Mouse (Mus musculus): ENCODE measurements around the gene Kirrel3.
A peak's percentile ranks its signal among the peaks of the same experiment; 100 is the strongest.

The Kirrel3 gene

GRCm38 (mm10) chr9:34953420-34953819, 467.7 kb downstream of the Kirrel3 start:
- DNase-seq (ENCODE audit: low spot score): no peak

- DNase-seq (ENCODE audit: low spot score): no peak
Measured at GRCm38 (mm10) chr9:34954212-34954611, 468.5 kb downstream of the Kirrel3 start.

- no peak for DNase-seq (ENCODE audit: low spot score)
Measured at GRCm38 (mm10) chr9:34956512-34956911, 470.8 kb downstream of the Kirrel3 start.

- no peak for DNase-seq (ENCODE audit: low spot score)
Measured at GRCm38 (mm10) chr9:34957691-34958090, 472.0 kb downstream of the Kirrel3 start.

GRCm38 (mm10) chr9:34958183-34958830, 472.6 kb downstream of the Kirrel3 start:
- DNase-seq (ENCODE audit: low spot score): no peak

GRCm38 (mm10) chr9:34960736-34961135, 475.0 kb downstream of the Kirrel3 start:
- DNase-seq (ENCODE audit: low spot score): no peak

- DNase-seq (ENCODE audit: low spot score): no peak
Measured at GRCm38 (mm10) chr9:34961171-34961570, 475.5 kb downstream of the Kirrel3 start.

- no peak for DNase-seq (ENCODE audit: low spot score)
Measured at GRCm38 (mm10) chr9:34962251-34962650, 476.6 kb downstream of the Kirrel3 start.

- DNase-seq (ENCODE audit: low spot score): no peak
Measured at GRCm38 (mm10) chr9:34963593-34963992, 477.9 kb downstream of the Kirrel3 start.

GRCm38 (mm10) chr9:34964172-34965040, 478.7 kb downstream of the Kirrel3 start:
- DNase-seq (ENCODE audit: low spot score): no peak

GRCm38 (mm10) chr9:34965041-34965415, 479.3 kb downstream of the Kirrel3 start:
- DNase-seq (ENCODE audit: low spot score): no peak

- DNase-seq (ENCODE audit: low spot score): no peak
Measured at GRCm38 (mm10) chr9:34967772-34968171, 482.1 kb downstream of the Kirrel3 start.

GRCm38 (mm10) chr9:34969881-34970490, 484.3 kb downstream of the Kirrel3 start:
- no peak for DNase-seq (ENCODE audit: low spot score)

GRCm38 (mm10) chr9:34974326-34974725, 488.6 kb downstream of the Kirrel3 start:
- DNase-seq (ENCODE audit: low spot score): no peak

GRCm38 (mm10) chr9:34975245-34975644, 489.6 kb downstream of the Kirrel3 start:
- no peak for DNase-seq (ENCODE audit: low spot score)

- DNase-seq (ENCODE audit: low spot score): no peak
Measured at GRCm38 (mm10) chr9:34976596-34977462, 491.1 kb downstream of the Kirrel3 start.

- no peak for DNase-seq (ENCODE audit: low spot score)
Measured at GRCm38 (mm10) chr9:34977700-34978099, 492.0 kb downstream of the Kirrel3 start.

GRCm38 (mm10) chr9:34978229-34978628, 492.5 kb downstream of the Kirrel3 start:
- no peak for DNase-seq (ENCODE audit: low spot score)

GRCm38 (mm10) chr9:34980516-34981265, 495.0 kb downstream of the Kirrel3 start:
- DNase-seq (ENCODE audit: low spot score): no peak

- DNase-seq (ENCODE audit: low spot score): peak; percentile 15
Measured at GRCm38 (mm10) chr9:34983513-34984462, 498.1 kb downstream of the Kirrel3 start.
